Mouse (Mus musculus) cortical plate, adult 2 months (tissue): ENCODE measurements around the gene Hes7.

ENCODE experiments used
- CTCF ChIP-seq: fragments of 200-500 bp; IDR thresholded peaks from 2 replicates; pipeline ENCODE4 v1.5.1; 2011; ENCODE audit warnings: mild to moderate bottlenecking, control low read depth, low read length; ENCODE audit not compliant: insufficient read depth; ENCODE audit errors: extremely low read depth
- POLR2A ChIP-seq: fragments of 200-500 bp; IDR thresholded peaks from 2 replicates; pipeline ENCODE4 v1.6.1; 2011; ENCODE audit warnings: mild to moderate bottlenecking, low read length, control low read depth; ENCODE audit not compliant: insufficient read depth; ENCODE audit errors: extremely low read depth

- no peak for TF ChIP-seq CTCF
- TF ChIP-seq POLR2A: no peak
These were observed 3.0 kb downstream of the Hes7 start for GRCm38 (mm10) chr11:69123056-69123692.
